Mouse (Mus musculus): Measurements from ENCODE around the gene Agmat. TPM values are rescaled to one million over a fixed set of nuclear protein-coding genes. Genes with fewer than 3 reads are reported as not detected.
A peak's percentile ranks its signal among the peaks of the same experiment; 100 is the strongest.

The Agmat gene
- 36.7 and 41.9 TPM in 2 replicates for polyA plus RNA-seq (2015; fragmentation: Nextera tagmentation; extraction: Ambion mirVana)

- Histone ChIP-seq H3K27ac (peak within 1 kb of the TSS; percentile 54), H3K4me3 (replicated peaks) (peak within 1 kb of the TSS; percentile 39), H3K9ac (peak within 1 kb of the TSS; percentile 32), H3K4me1 (replicated peaks) (peaks cover 15% of the 10 kb centered on the region), H3K4me2 (replicated peaks) (peak within 1 kb of the TSS; percentile 50), H3K36me3 (no peaks in the 10 kb centered on the region), H3K27me3 (replicated peaks) (no peaks in the 10 kb centered on the region), H3K9me3 (no peaks in the 10 kb centered on the region)
- WGBS, result 23% methylated on average over 25 of the region's 25 CpGs
- ATAC-seq, result peak; percentile 73
These were observed at the start of gene Agmat for GRCm38 (mm10) chr4:141746578-141747346. Agmat (plus strand) TSS chr4:141746672.

- H3K4me2 ChIP-seq (replicated peaks), result no peak overlapping the region
- no peaks in the 10 kb centered on the region for H3K9me3 ChIP-seq
- H3K27me3 ChIP-seq (replicated peaks), result no peaks in the 10 kb centered on the region
- H3K27ac ChIP-seq, result no peak overlapping the region
- no peaks in the 10 kb centered on the region for H3K4me1 ChIP-seq (replicated peaks)
- ATAC-seq, result no peak
- WGBS, result 89% methylated on average over 2 of the region's 2 CpGs
- no peak overlapping the region for H3K4me3 ChIP-seq (replicated peaks)
- H3K9ac ChIP-seq, result no peak overlapping the region
- peaks cover 55% of the 10 kb centered on the region for H3K36me3 ChIP-seq
These were observed 41.8 kb upstream of the Agmat start for GRCm38 (mm10) chr4:141704625-141705024.

- no peaks in the 10 kb centered on the region for H3K27me3 ChIP-seq (replicated peaks)
- H3K4me3 ChIP-seq (replicated peaks), result no peak overlapping the region
- no peaks in the 10 kb centered on the region for H3K9me3 ChIP-seq
- no peak overlapping the region for H3K4me2 ChIP-seq (replicated peaks)
- no peak for ATAC-seq
- WGBS, result 80% methylated on average over 4 of the region's 4 CpGs
- no peaks in the 10 kb centered on the region for H3K4me1 ChIP-seq (replicated peaks)
- peaks cover 55% of the 10 kb centered on the region for H3K36me3 ChIP-seq
- no peak overlapping the region for H3K9ac ChIP-seq
- no peak overlapping the region for H3K27ac ChIP-seq
These were observed 41.1 kb upstream of the Agmat start for GRCm38 (mm10) chr4:141705331-141705730.

GRCm38 (mm10) chr4:141708005-141708404, 38.5 kb upstream of the Agmat start:
- Histone ChIP-seq H3K27ac (no peak overlapping the region), H3K9me3 (no peaks in the 10 kb centered on the region), H3K4me2 (replicated peaks) (no peak overlapping the region), H3K4me3 (replicated peaks) (no peak overlapping the region), H3K27me3 (replicated peaks) (no peaks in the 10 kb centered on the region), H3K9ac (no peak overlapping the region), H3K36me3 (peaks cover 54% of the 10 kb centered on the region), H3K4me1 (replicated peaks) (no peaks in the 10 kb centered on the region)
- ATAC-seq, result no peak
- 89% methylated on average over 7 of the region's 7 CpGs for WGBS

GRCm38 (mm10) chr4:141708971-141709370, 37.5 kb upstream of the Agmat start:
- no peak for ATAC-seq
- peaks cover 53% of the 10 kb centered on the region for H3K36me3 ChIP-seq

GRCm38 (mm10) chr4:141711250-141711649, 35.2 kb upstream of the Agmat start:
- no peak overlapping the region for H3K4me2 ChIP-seq (replicated peaks)
- ATAC-seq, result no peak
- no peaks in the 10 kb centered on the region for H3K9me3 ChIP-seq
- WGBS, result 96% methylated on average over 1 of the region's 1 CpGs
- peaks cover 41% of the 10 kb centered on the region for H3K36me3 ChIP-seq
- H3K27ac ChIP-seq, result no peak overlapping the region
- no peak overlapping the region for H3K4me3 ChIP-seq (replicated peaks)
- no peaks in the 10 kb centered on the region for H3K27me3 ChIP-seq (replicated peaks)
- H3K9ac ChIP-seq, result no peak overlapping the region; the same call in 1 of the 2 replicates
- H3K4me1 ChIP-seq (replicated peaks), result peaks cover 15% of the 10 kb centered on the region

More at GRCm38 (mm10) chr4:141708971-141709370, 37.5 kb upstream of the Agmat start:
- Histone ChIP-seq H3K4me3 (replicated peaks) (no peak overlapping the region), H3K9ac (no peak overlapping the region), H3K4me1 (replicated peaks) (no peaks in the 10 kb centered on the region), H3K27ac (no peak overlapping the region), H3K27me3 (replicated peaks) (no peaks in the 10 kb centered on the region), H3K4me2 (replicated peaks) (no peak overlapping the region), H3K9me3 (no peaks in the 10 kb centered on the region)
- 95% methylated on average over 2 of the region's 2 CpGs for WGBS

- no peak overlapping the region for H3K27ac ChIP-seq
- no peaks in the 10 kb centered on the region for H3K27me3 ChIP-seq (replicated peaks)
- peaks cover 21% of the 10 kb centered on the region for H3K36me3 ChIP-seq
- no peak overlapping the region for H3K9ac ChIP-seq
- no peak; the same call in 1 of the 2 replicates for ATAC-seq
- peaks cover 15% of the 10 kb centered on the region for H3K4me1 ChIP-seq (replicated peaks)
- whole genome bisulfite sequencing, result 43% methylated on average over 5 of the region's 5 CpGs
- no peaks in the 10 kb centered on the region for H3K9me3 ChIP-seq
- H3K4me3 ChIP-seq (replicated peaks), result no peak overlapping the region
- no peak overlapping the region for H3K4me2 ChIP-seq (replicated peaks)
These were observed 32.8 kb upstream of the Agmat start for GRCm38 (mm10) chr4:141713598-141714142.

- H3K4me1 ChIP-seq (replicated peaks), result peaks cover 20% of the 10 kb centered on the region
- no peak overlapping the region for H3K9ac ChIP-seq
- WGBS, result 50% methylated on average over 2 of the region's 2 CpGs
- no peaks in the 10 kb centered on the region for H3K27me3 ChIP-seq (replicated peaks)
- ATAC-seq, result 0 out of 2 replicates have a peak, but pooled peaks have one; percentile 39
- no peak overlapping the region for H3K4me2 ChIP-seq (replicated peaks)
- peaks cover 14% of the 10 kb centered on the region; the same call in 1 of the 2 replicates for H3K36me3 ChIP-seq
- no peaks in the 10 kb centered on the region for H3K9me3 ChIP-seq
- H3K27ac ChIP-seq, result no peak overlapping the region
- H3K4me3 ChIP-seq (replicated peaks), result no peak overlapping the region
These were observed 31.4 kb upstream of the Agmat start for GRCm38 (mm10) chr4:141715027-141715426.

GRCm38 (mm10) chr4:141717633-141718032, 28.8 kb upstream of the Agmat start:
- Histone ChIP-seq H3K9ac (no peak overlapping the region), H3K27me3 (replicated peaks) (no peaks in the 10 kb centered on the region), H3K9me3 (no peaks in the 10 kb centered on the region), H3K27ac (no peak overlapping the region), H3K4me3 (replicated peaks) (no peak overlapping the region), H3K36me3 (peaks cover 5% of the 10 kb centered on the region; the same call in 1 of the 2 replicates), H3K4me2 (replicated peaks) (no peak overlapping the region), H3K4me1 (replicated peaks) (peaks cover 35% of the 10 kb centered on the region)
- no peak for ATAC-seq
- 85% methylated on average over 4 of the region's 4 CpGs for WGBS

- no peak overlapping the region for H3K4me2 ChIP-seq (replicated peaks)
- no peak for ATAC-seq
- WGBS, result 93% methylated on average over 1 of the region's 1 CpGs
- no peak overlapping the region; the same call in 1 of the 2 replicates for H3K9ac ChIP-seq
- no peaks in the 10 kb centered on the region for H3K27me3 ChIP-seq (replicated peaks)
- H3K27ac ChIP-seq, result no peak overlapping the region
- peaks cover 34% of the 10 kb centered on the region for H3K4me1 ChIP-seq (replicated peaks)
- no peak overlapping the region for H3K4me3 ChIP-seq (replicated peaks)
- no peaks in the 10 kb centered on the region for H3K36me3 ChIP-seq
- no peaks in the 10 kb centered on the region for H3K9me3 ChIP-seq
These were observed 27.2 kb upstream of the Agmat start for GRCm38 (mm10) chr4:141719304-141719703.

GRCm38 (mm10) chr4:141720761-141721523, 25.5 kb upstream of the Agmat start:
- H3K27ac ChIP-seq, result no peak overlapping the region
- H3K4me3 ChIP-seq (replicated peaks), result peak overlapping the region; percentile 77
- no peak overlapping the region for H3K9ac ChIP-seq

GRCm38 (mm10) chr4:141721961-141722360, 24.5 kb upstream of the Agmat start:
- 33% methylated on average over 6 of the region's 6 CpGs for WGBS
- Histone ChIP-seq H3K4me3 (replicated peaks) (peak overlapping the region; percentile 77), H3K4me2 (replicated peaks) (peak overlapping the region; percentile 76), H3K9me3 (no peaks in the 10 kb centered on the region), H3K36me3 (no peaks in the 10 kb centered on the region), H3K27ac (peak overlapping the region; percentile 95; the same call in 1 of the 2 replicates), H3K4me1 (replicated peaks) (peaks cover 23% of the 10 kb centered on the region), H3K27me3 (replicated peaks) (no peaks in the 10 kb centered on the region), H3K9ac (peak overlapping the region; percentile 96)
- ATAC-seq, result no peak

More at GRCm38 (mm10) chr4:141720761-141721523, 25.5 kb upstream of the Agmat start:
- WGBS, result 30% methylated on average over 6 of the region's 6 CpGs
- Histone ChIP-seq H3K4me1 (replicated peaks) (peaks cover 23% of the 10 kb centered on the region), H3K27me3 (replicated peaks) (no peaks in the 10 kb centered on the region), H3K36me3 (no peaks in the 10 kb centered on the region), H3K9me3 (no peaks in the 10 kb centered on the region), H3K4me2 (replicated peaks) (peak overlapping the region; percentile 76)
- no peak for ATAC-seq
